In the genomic region with DNA sequence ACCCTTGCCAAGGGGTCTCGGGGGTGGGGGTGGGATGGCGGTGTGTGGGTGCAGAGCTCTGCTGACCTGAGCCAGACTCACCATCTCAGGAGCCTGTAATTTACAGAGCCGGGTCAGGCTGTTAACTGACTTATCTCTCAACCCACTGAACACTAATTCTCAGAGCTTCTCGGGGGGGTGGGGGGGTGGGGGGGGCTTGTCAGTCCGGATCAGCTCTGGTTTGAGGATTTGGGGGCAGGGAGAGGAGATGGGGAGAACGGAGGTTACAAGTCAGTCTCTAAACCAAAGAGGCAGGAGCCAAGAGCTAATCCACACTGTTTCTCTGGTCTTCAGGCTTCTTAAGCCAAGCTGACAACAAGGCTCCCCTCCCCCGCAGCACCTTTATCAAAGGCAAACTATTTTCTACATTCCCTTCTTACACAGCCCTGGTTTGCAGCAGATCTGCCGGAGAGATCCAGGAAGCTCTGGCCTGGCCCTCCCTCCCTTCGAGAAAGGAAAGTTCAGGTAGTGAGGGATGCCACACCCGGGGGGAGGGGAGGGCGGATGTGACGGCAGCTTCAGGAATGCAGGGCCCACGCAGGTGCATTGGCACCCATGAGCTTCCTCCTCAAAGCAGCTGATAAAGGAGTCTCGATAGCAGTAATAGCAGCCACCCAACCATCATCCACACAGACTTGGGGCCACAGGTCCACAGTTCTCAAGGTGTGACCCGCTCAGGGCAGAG, we compare ENCODE assay signal across 11 mouse cellular contexts. TPM values are rescaled to one million over a fixed set of nuclear protein-coding genes. Genes with fewer than 3 reads are reported as not detected.
DNase-seq lines count a peak whose midpoint lies in the region; ATAC-seq and TF ChIP-seq lines count a peak whose summit lies in the region.
"Had no signal": no experiment of that assay in that cellular context is flagged by ENCODE, and none has a peak within 500 bp of the region (broad histone marks: within the 10 kb centered on the region; RNA-seq: fewer than 3 reads in every experiment).

No protein-coding gene starts in this region.

- peak overlapping the region; percentile 16; the same call in 1 of the 2 replicates for H3K9ac ChIP-seq in heart, embryonic 14.5 days (ENCODE audit: low read length)
- peak overlapping the region; percentile 50; the same call in 1 of the 2 replicates for H3K9ac ChIP-seq in intestine, postnatal 0 days (ENCODE audit: low read depth, low read length)
- H3K9ac ChIP-seq in lung, embryonic 14.5 days, result no peak overlapping the region
- H3K9ac ChIP-seq: heart, embryonic 15.5 days had no signal

- H3K4me1 ChIP-seq in heart, embryonic 14.5 days (ENCODE audit: control insufficient read depth in 2 of 2, insufficient read depth in 2 of 2, low read length in 2 of 2), result peaks cover 10 to 25% of the 10 kb centered on the region in 2 experiments
- no peaks in the 10 kb centered on the region for H3K4me1 ChIP-seq in intestine, postnatal 0 days (replicated peaks; ENCODE audit: control insufficient read depth, insufficient read depth, low read length)
- H3K4me1 ChIP-seq in lung, embryonic 14.5 days (ENCODE audit: insufficient read depth), result peaks cover 2% of the 10 kb centered on the region
- peaks cover 21% of the 10 kb centered on the region for H3K4me1 ChIP-seq in testis, adult 2 months (ENCODE audit: control insufficient read depth, insufficient read depth, low read length)

- 0 out of 2 replicates have a peak, but pooled peaks have one; percentile 21 for TF ChIP-seq POLR2A in testis, adult 2 months (IDR thresholded peaks at IDR 0.05; ENCODE audit: control insufficient read depth, low read depth, low read length)

- TF ChIP-seq CTCF in intestine, postnatal 0 days (IDR thresholded peaks at IDR 0.05; ENCODE audit: low read depth), result no peak
- no peak for TF ChIP-seq CTCF in lung, embryonic 14.5 days (IDR thresholded peaks at IDR 0.05; ENCODE audit: low read depth)
- TF ChIP-seq CTCF in testis, adult 2 months (IDR thresholded peaks at IDR 0.05; ENCODE audit: control insufficient read depth, insufficient read depth, insufficient replicate concordance, low read depth, low read length), result no peak

- DNase-seq in heart, adult 11 months, result no peak
- DNase-seq in lung, embryonic 14.5 days, result peak; percentile 59
- DNase-seq in embryo, embryonic 10 days (ENCODE audit: low spot score), result no peak
- DNase-seq in layer of hippocampus, postnatal 10 days (ENCODE audit: low spot score in 2 of 2), result no peak
- DNase-seq in layer of hippocampus, postnatal 14 days (ENCODE audit: low spot score in 2 of 2), result no peak
- DNase-seq: midbrain, embryonic 14.5 days had no signal

- H3K36me3 ChIP-seq in heart, embryonic 14.5 days (ENCODE audit: control insufficient read depth, insufficient read depth, low read length), result no peaks in the 10 kb centered on the region
- H3K36me3 ChIP-seq in intestine, postnatal 0 days (ENCODE audit: control insufficient read depth, insufficient read depth), result no peaks in the 10 kb centered on the region
- H3K36me3 ChIP-seq in lung, embryonic 14.5 days (ENCODE audit: insufficient read depth), result no peaks in the 10 kb centered on the region
- H3K36me3 ChIP-seq in testis, adult 2 months (ENCODE audit: control insufficient read depth, insufficient read depth, low read length), result no peaks in the 10 kb centered on the region
- H3K36me3 ChIP-seq: heart, embryonic 15.5 days had no signal

- H3K4me2 ChIP-seq in heart, embryonic 14.5 days (ENCODE audit: low read length), result no peak overlapping the region
- H3K4me2 ChIP-seq in intestine, postnatal 0 days (replicated peaks; ENCODE audit: low read depth), result peak overlapping the region; percentile 54
- H3K4me2 ChIP-seq in lung, embryonic 14.5 days, result 0 out of 2 replicates have a peak overlapping the region, but pooled peaks have one; percentile 15
- H3K4me2 ChIP-seq: heart, embryonic 15.5 days had no signal

- ATAC-seq in heart, embryonic 14.5 days (ENCODE audit: insufficient number of reproducible peaks, insufficient read depth, low FRiP score, low read depth), result no peak
- peak; percentile 65 for ATAC-seq in intestine, postnatal 0 days
- ATAC-seq in lung, embryonic 14.5 days (ENCODE audit: insufficient read depth), result no peak

- H3K4me3 ChIP-seq in heart, embryonic 14.5 days (ENCODE audit: control insufficient read depth in 1 of 2, insufficient read depth in 1 of 2, low read depth in 1 of 2, low read length in 2 of 2), result no peak overlapping the region
- H3K4me3 ChIP-seq in intestine, postnatal 0 days (ENCODE audit: low read depth, low read length), result peak overlapping the region; percentile 18; the same call in 1 of the 2 replicates
- no peak overlapping the region for H3K4me3 ChIP-seq in lung, embryonic 14.5 days (ENCODE audit: low read depth, low read length)
- H3K4me3 ChIP-seq in testis, adult 2 months (ENCODE audit: control insufficient read depth, low read depth, low read length), result no peak overlapping the region
- H3K4me3 ChIP-seq: erythroblast, embryonic 14.5 days; heart, embryonic 15.5 days had no signal

- no peak overlapping the region for H3K27ac ChIP-seq in heart, embryonic 14.5 days (replicated peaks in 1 of 2; ENCODE audit: control insufficient read depth in 1 of 2, insufficient read depth in 1 of 2, low read depth in 2 of 2, low read length in 2 of 2)
- peak overlapping the region; percentile 94 for H3K27ac ChIP-seq in intestine, postnatal 0 days (ENCODE audit: low read depth, low read length)
- H3K27ac ChIP-seq in lung, embryonic 14.5 days (ENCODE audit: low read depth), result peak overlapping the region; percentile 81
- no peak overlapping the region for H3K27ac ChIP-seq in testis, adult 2 months (ENCODE audit: control insufficient read depth, insufficient read depth, low read depth, low read length)
- H3K27ac ChIP-seq: heart, embryonic 15.5 days had no signal

- WGBS in heart, embryonic 14.5 days, result 24% methylated on average over 15 of the region's 15 CpGs
- WGBS in intestine, postnatal 0 days, result 13% methylated on average over 15 of the region's 15 CpGs
- WGBS in lung, embryonic 14.5 days, result 17% methylated on average over 15 of the region's 15 CpGs

- no peaks in the 10 kb centered on the region for H3K9me3 ChIP-seq in heart, embryonic 14.5 days (ENCODE audit: control insufficient read depth, low read length)
- no peaks in the 10 kb centered on the region for H3K9me3 ChIP-seq in intestine, postnatal 0 days (ENCODE audit: control insufficient read depth)
- H3K9me3 ChIP-seq in lung, embryonic 14.5 days (ENCODE audit: low read depth, low read length), result no peaks in the 10 kb centered on the region
- H3K9me3 ChIP-seq: heart, embryonic 15.5 days had no signal

- H3K27me3 ChIP-seq in heart, embryonic 14.5 days (ENCODE audit: control insufficient read depth, insufficient read depth, low read length), result no peaks in the 10 kb centered on the region; the same call in 1 of the 2 replicates
- no peaks in the 10 kb centered on the region for H3K27me3 ChIP-seq in intestine, postnatal 0 days (replicated peaks; ENCODE audit: control insufficient read depth, insufficient read depth, low read length)
- H3K27me3 ChIP-seq in lung, embryonic 14.5 days (ENCODE audit: insufficient read depth, low read length), result peaks cover 25% of the 10 kb centered on the region; the same call in 1 of the 2 replicates
- no peaks in the 10 kb centered on the region for H3K27me3 ChIP-seq in testis, adult 2 months (ENCODE audit: control insufficient read depth, insufficient read depth, low read length)

RNA-seq across cellular contexts. Expression of a gene that starts 2.5 kb away (rescaled TPM):
- 7.7 and 8.5 TPM in 2 replicates for polyA plus RNA-seq in heart, embryonic 14.5 days (2014; fragmentation: Nextera tagmentation; extraction: Ambion mirVana)
- polyA plus RNA-seq in intestine, postnatal 0 days (2015; fragmentation: Nextera tagmentation; extraction: Ambion mirVana), result 13.8 and 17.3 TPM in 2 replicates
- 14.0 and 14.1 TPM in 2 replicates for polyA plus RNA-seq in lung, embryonic 14.5 days (2014; fragmentation: Nextera tagmentation; extraction: Ambion mirVana)
- 5.8 and 6.9 TPM in 2 replicates for polyA plus RNA-seq in testis, adult 2 months (2012; rRNA removed)
- total RNA-seq in layer of hippocampus, postnatal 10 days (2021), result 1 to 10 TPM; 3.5 to 3.7 TPM
- 1 to 10 TPM; 3.4 to 5.3 TPM for total RNA-seq in layer of hippocampus, postnatal 14 days (2021)

Comparison
In these comparisons a context has a peak if more than half of its experiments do, and no peak if none do; other contexts are left out.
1. H3K27ac ChIP-seq: peak in intestine, postnatal 0 days (single experiment) and lung, embryonic 14.5 days (single experiment); none in heart, embryonic 14.5 days (0 of 2) and testis, adult 2 months (single experiment).